Mouse (Mus musculus) lung, adult 2 months (tissue): ENCODE results near the gene Fndc3b.

Experiments
- CTCF ChIP-seq: fragments of 200-500 bp; IDR thresholded peaks from 2 replicates; pipeline ENCODE4 v1.5.1; 2011; ENCODE audit warnings: mild to moderate bottlenecking, low read length, control low read depth; ENCODE audit not compliant: insufficient read depth
- POLR2A ChIP-seq: fragments of 200-500 bp; IDR thresholded peaks from 2 replicates; pipeline ENCODE4 v1.6.1; 2011; ENCODE audit warnings: low read depth, mild to moderate bottlenecking, control low read depth, low read length, borderline replicate concordance; ENCODE audit errors: extremely low read depth

DNA sequence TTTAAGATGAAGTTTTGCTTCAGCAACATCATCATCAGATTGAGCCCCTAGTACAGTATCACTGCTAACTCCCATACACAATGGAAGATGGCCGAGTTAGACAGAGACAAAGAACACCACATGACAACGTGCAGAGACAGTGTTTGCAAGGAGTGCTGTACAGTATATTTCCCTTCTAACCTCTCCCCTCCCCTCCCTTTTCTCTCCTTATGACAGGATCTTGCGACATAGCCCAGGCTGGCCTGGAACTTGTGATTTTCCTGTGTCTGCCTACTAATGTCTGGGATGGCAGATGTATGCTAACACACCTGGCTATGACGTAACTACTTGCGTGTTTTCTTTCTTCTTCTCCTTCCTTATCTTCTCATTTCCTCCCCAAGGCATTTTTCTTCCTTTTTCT, 40.0 kb upstream of the Fndc3b start:
- TF ChIP-seq CTCF (no peak), POLR2A (no peak)
